ENCODE assay signal across 7 mouse cellular contexts in the genomic region with DNA sequence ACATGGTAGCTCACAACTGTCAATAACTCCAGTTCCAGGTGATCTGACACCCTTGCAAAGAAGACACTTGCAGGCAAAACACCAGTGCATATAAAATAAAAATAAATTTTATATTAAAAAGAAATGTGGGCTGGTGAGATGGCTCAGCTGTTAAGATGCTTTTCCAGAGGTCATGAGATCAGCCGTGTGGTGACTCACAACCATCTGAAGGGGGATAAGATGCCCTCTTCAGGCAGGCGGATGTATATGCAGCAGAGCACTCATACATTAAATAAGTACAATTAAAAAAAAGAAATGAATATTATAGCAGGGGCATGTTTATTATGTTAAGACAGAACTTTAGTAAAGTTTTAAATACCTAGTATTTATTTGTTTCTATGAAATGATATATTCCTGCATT. TPM values are rescaled to one million over a fixed set of nuclear protein-coding genes. Genes with fewer than 3 reads are reported as not detected.
DNase-seq lines count a peak whose midpoint lies in the region.

No protein-coding gene starts in this region.

- DNase-seq in kidney, postnatal 4 days, result peak; percentile 11 to 23
- no peak for DNase-seq in kidney, adult 8-10 months
- peak; percentile 44 for DNase-seq in NIH3T3 (ENCODE audit: low read depth)
- DNase-seq in c-Kit-positive CD71-positive TER-119-negative erythroid progenitor cells, embryonic 14.5 days (ENCODE audit: low read depth), result peak; percentile 32
- peak; percentile 10 to 42 for DNase-seq in natural killer cell, adult 2 months (ENCODE audit: low spot score in 2 of 2)
- DNase-seq in urinary bladder, postnatal 25 days (ENCODE audit: low spot score), result no peak
- DNase-seq in layer of hippocampus, postnatal 14 days (ENCODE audit: low spot score in 2 of 2), result no peak

RNA-seq across cellular contexts. Expression of a gene that starts 16.9 kb away (rescaled TPM):
- 10 to 100 TPM; 44.8 to 45.4 TPM for total RNA-seq in layer of hippocampus, postnatal 14 days (2021)

RNA-seq across cellular contexts. Expression of a gene that starts 50.0 kb away (rescaled TPM):
- total RNA-seq in layer of hippocampus, postnatal 14 days (2021), result 10 to 100 TPM; 22.6 to 25.2 TPM

RNA-seq across cellular contexts. Expression of a gene that starts 50.3 kb away (rescaled TPM):
- 1 to 10 TPM; 1.4 to 1.9 TPM for total RNA-seq in layer of hippocampus, postnatal 14 days (2021)

Comparison
In these comparisons a context has a peak if more than half of its experiments do, and no peak if none do; other contexts are left out.
1. DNase-seq: peak in kidney, postnatal 4 days (2 of 2), NIH3T3 (single experiment), c-Kit-positive CD71-positive TER-119-negative erythroid progenitor cells, embryonic 14.5 days (single experiment) and natural killer cell, adult 2 months (2 of 2); none in kidney, adult 8-10 months (0 of 2), urinary bladder, postnatal 25 days (single experiment) and layer of hippocampus, postnatal 14 days (0 of 2).